In genomic region chr10:61103564-61104114, GRCm38 (mm10) we compare ENCODE assay signal across 33 mouse cellular contexts. TPM values are rescaled to one million over a fixed set of nuclear protein-coding genes. Genes with fewer than 3 reads are reported as not detected.
A peak's percentile ranks its signal among the peaks of the same experiment; 100 is the strongest.
DNase-seq lines count a peak whose midpoint lies in the region; ATAC-seq lines count a peak whose summit lies in the region.
"Had no signal": no experiment of that assay in that cellular context is flagged by ENCODE, and none has a peak within 500 bp of the region (broad histone marks: within the 10 kb centered on the region; RNA-seq: fewer than 3 reads in every experiment).

No protein-coding gene starts in this region.

- no peak for ATAC-seq in midbrain, embryonic 11.5 days (ENCODE audit: low FRiP score)
- no peak for ATAC-seq in midbrain, embryonic 13.5 days
- no peak for ATAC-seq in hindbrain, embryonic 13.5 days (ENCODE audit: low FRiP score)
- no peak for ATAC-seq in neural tube, embryonic 15.5 days (ENCODE audit: low FRiP score)
- ATAC-seq: forebrain, embryonic 15.5 days; hindbrain, embryonic 16.5 days; intestine, embryonic 15.5 days; liver, embryonic 12.5 days; lung, postnatal 0 days; midbrain, embryonic 15.5 days; Patski had no signal

- peak; percentile 74 for DNase-seq in midbrain, embryonic 11.5 days (ENCODE audit: low spot score, missing footprints)
- DNase-seq in cerebellum, adult 18-20 months = peak; percentile 51 to 70
- DNase-seq in cerebellum, postnatal 10 days = peak; percentile 60 to 62
- peak; percentile 54 for DNase-seq in gonadal fat pad, adult 2 months (ENCODE audit: low read depth)
- DNase-seq in frontal cortex, postnatal 25 days (ENCODE audit: low spot score in 2 of 2) = no peak
- DNase-seq: adrenal gland, postnatal 10 days; gastrocnemius, adult 2 months; heart, postnatal 14 days; kidney, adult 2 months; kidney, postnatal 4 days; layer of hippocampus, postnatal 36 days; left cerebral cortex, postnatal 4 days; lung, adult 18-20 months; lung, postnatal 4 days; right cerebral cortex, adult 18-20 months; right cerebral cortex, postnatal 4 days; thymus, adult 18-20 months; thymus, postnatal 25 days had no signal

- H3K27ac ChIP-seq in midbrain, embryonic 11.5 days (ENCODE audit: low read depth, low read length) = no peak overlapping the region
- H3K27ac ChIP-seq in midbrain, embryonic 13.5 days = no peak overlapping the region
- no peak overlapping the region for H3K27ac ChIP-seq in hindbrain, embryonic 13.5 days
- no peak overlapping the region for H3K27ac ChIP-seq in neural tube, embryonic 15.5 days (replicated peaks)
- H3K27ac ChIP-seq: forebrain, embryonic 10.5 days; forebrain, embryonic 15.5 days; gastrocnemius, adult 2 months; hindbrain, embryonic 10.5 days; intestine, embryonic 15.5 days; kidney, postnatal 0 days; liver, embryonic 12.5 days; midbrain, embryonic 15.5 days; stomach, postnatal 0 days had no signal

- no peak overlapping the region for H3K4me2 ChIP-seq in midbrain, embryonic 11.5 days
- H3K4me2 ChIP-seq in midbrain, embryonic 13.5 days (replicated peaks) = no peak overlapping the region
- no peak overlapping the region for H3K4me2 ChIP-seq in hindbrain, embryonic 13.5 days
- no peak overlapping the region for H3K4me2 ChIP-seq in neural tube, embryonic 15.5 days
- H3K4me2 ChIP-seq: forebrain, embryonic 15.5 days; intestine, embryonic 15.5 days; liver, embryonic 12.5 days; midbrain, embryonic 15.5 days had no signal

- H3K4me1 ChIP-seq in midbrain, embryonic 11.5 days (ENCODE audit: control insufficient read depth, insufficient read depth, low read length) = no peaks in the 10 kb centered on the region
- no peaks in the 10 kb centered on the region for H3K4me1 ChIP-seq in midbrain, embryonic 13.5 days (replicated peaks)
- H3K4me1 ChIP-seq in hindbrain, embryonic 13.5 days (replicated peaks) = no peaks in the 10 kb centered on the region
- no peaks in the 10 kb centered on the region for H3K4me1 ChIP-seq in neural tube, embryonic 15.5 days
- H3K4me1 ChIP-seq: forebrain, embryonic 10.5 days; forebrain, embryonic 15.5 days; hindbrain, embryonic 10.5 days; intestine, embryonic 15.5 days; liver, embryonic 12.5 days; megakaryocyte, embryonic 14.5 days; midbrain, embryonic 15.5 days had no signal

- 91% methylated on average over 3 of the region's 3 CpGs for WGBS in midbrain, embryonic 11.5 days
- WGBS in midbrain, embryonic 13.5 days = 93% methylated on average over 3 of the region's 3 CpGs
- WGBS in hindbrain, embryonic 13.5 days = 92% methylated on average over 3 of the region's 3 CpGs
- WGBS in neural tube, embryonic 15.5 days = 88% methylated on average over 3 of the region's 3 CpGs

- no peak overlapping the region for H3K9ac ChIP-seq in midbrain, embryonic 11.5 days (ENCODE audit: low read length)
- no peak overlapping the region for H3K9ac ChIP-seq in midbrain, embryonic 13.5 days (replicated peaks)
- no peak overlapping the region for H3K9ac ChIP-seq in hindbrain, embryonic 13.5 days
- H3K9ac ChIP-seq in neural tube, embryonic 15.5 days (replicated peaks) = no peak overlapping the region
- H3K9ac ChIP-seq: forebrain, embryonic 15.5 days; intestine, embryonic 15.5 days; liver, embryonic 12.5 days; midbrain, embryonic 15.5 days had no signal

- peaks cover 19% of the 10 kb centered on the region for H3K36me3 ChIP-seq in midbrain, embryonic 11.5 days (ENCODE audit: control insufficient read depth, insufficient read depth, low read length)
- H3K36me3 ChIP-seq in midbrain, embryonic 13.5 days = peaks cover 94% of the 10 kb centered on the region
- peaks cover 97% of the 10 kb centered on the region for H3K36me3 ChIP-seq in hindbrain, embryonic 13.5 days
- peaks cover 87% of the 10 kb centered on the region for H3K36me3 ChIP-seq in neural tube, embryonic 15.5 days

- no peak overlapping the region for H3K4me3 ChIP-seq in midbrain, embryonic 11.5 days (ENCODE audit: low read depth, low read length)
- H3K4me3 ChIP-seq in midbrain, embryonic 13.5 days (replicated peaks) = no peak overlapping the region
- H3K4me3 ChIP-seq in hindbrain, embryonic 13.5 days = no peak overlapping the region
- no peak overlapping the region for H3K4me3 ChIP-seq in neural tube, embryonic 15.5 days (replicated peaks)
- H3K4me3 ChIP-seq: forebrain, embryonic 10.5 days; forebrain, embryonic 15.5 days; gastrocnemius, adult 2 months; hindbrain, embryonic 10.5 days; intestine, embryonic 15.5 days; liver, embryonic 12.5 days; megakaryocyte, embryonic 14.5 days; midbrain, embryonic 15.5 days had no signal

- no peaks in the 10 kb centered on the region for H3K27me3 ChIP-seq in midbrain, embryonic 11.5 days (ENCODE audit: control insufficient read depth, insufficient read depth, low read length)
- H3K27me3 ChIP-seq in midbrain, embryonic 13.5 days = no peaks in the 10 kb centered on the region
- H3K27me3 ChIP-seq in hindbrain, embryonic 13.5 days = no peaks in the 10 kb centered on the region
- no peaks in the 10 kb centered on the region for H3K27me3 ChIP-seq in neural tube, embryonic 15.5 days (replicated peaks)
- H3K27me3 ChIP-seq: forebrain, embryonic 15.5 days; intestine, embryonic 15.5 days; liver, embryonic 12.5 days; midbrain, embryonic 15.5 days; Patski had no signal

- no peaks in the 10 kb centered on the region for H3K9me3 ChIP-seq in midbrain, embryonic 11.5 days (ENCODE audit: control insufficient read depth, low read length)
- no peaks in the 10 kb centered on the region for H3K9me3 ChIP-seq in midbrain, embryonic 13.5 days
- H3K9me3 ChIP-seq in hindbrain, embryonic 13.5 days = no peaks in the 10 kb centered on the region
- no peaks in the 10 kb centered on the region for H3K9me3 ChIP-seq in neural tube, embryonic 15.5 days (replicated peaks)
- H3K9me3 ChIP-seq: forebrain, embryonic 10.5 days; forebrain, embryonic 15.5 days; hindbrain, embryonic 10.5 days; intestine, embryonic 15.5 days; liver, embryonic 12.5 days; megakaryocyte, embryonic 14.5 days; midbrain, embryonic 15.5 days had no signal

RNA-seq across cellular contexts. Expression of gene Pcbd1, which starts 14.5 kb away (rescaled TPM):
- 29.9 and 31.0 TPM in 2 replicates for polyA plus RNA-seq in midbrain, embryonic 11.5 days (2014; fragmentation: Nextera tagmentation; extraction: Ambion mirVana)
- 31.8 and 32.6 TPM in 2 replicates for polyA plus RNA-seq in midbrain, embryonic 13.5 days (2015; fragmentation: Nextera tagmentation; extraction: Ambion mirVana)
- 44.0 and 48.5 TPM in 2 replicates for polyA plus RNA-seq in gonadal fat pad, adult 2 months (2012; rRNA removed)
- polyA plus RNA-seq in hindbrain, embryonic 13.5 days (2015; fragmentation: Nextera tagmentation; extraction: Ambion mirVana) = 28.8 and 31.5 TPM in 2 replicates
- polyA plus RNA-seq in neural tube, embryonic 15.5 days (2015; fragmentation: Nextera tagmentation; extraction: Ambion mirVana) = 48.6 and 52.2 TPM in 2 replicates

RNA-seq across cellular contexts. Expression of gene Sgpl1, which starts 43.9 kb away (rescaled TPM):
- 78.0 and 80.7 TPM in 2 replicates for polyA plus RNA-seq in midbrain, embryonic 11.5 days (2014; fragmentation: Nextera tagmentation; extraction: Ambion mirVana)
- 60.8 and 70.8 TPM in 2 replicates for polyA plus RNA-seq in midbrain, embryonic 13.5 days (2015; fragmentation: Nextera tagmentation; extraction: Ambion mirVana)
- 45.8 and 49.6 TPM in 2 replicates for polyA plus RNA-seq in gonadal fat pad, adult 2 months (2012; rRNA removed)
- polyA plus RNA-seq in hindbrain, embryonic 13.5 days (2015; fragmentation: Nextera tagmentation; extraction: Ambion mirVana) = 66.2 and 66.8 TPM in 2 replicates
- polyA plus RNA-seq in neural tube, embryonic 15.5 days (2015; fragmentation: Nextera tagmentation; extraction: Ambion mirVana) = 39.0 and 55.6 TPM in 2 replicates

Comparison
In these comparisons a context has a peak if more than half of its experiments do, and no peak if none do; other contexts are left out.
1. DNase-seq: peak in midbrain, embryonic 11.5 days (single experiment), cerebellum, adult 18-20 months (2 of 2), cerebellum, postnatal 10 days (2 of 2) and gonadal fat pad, adult 2 months (single experiment); none in frontal cortex, postnatal 25 days (0 of 2).